Mouse (Mus musculus) adrenal gland, adult 2 months (tissue): ENCODE data around the gene Olfr1181. TPM values are rescaled to one million over a fixed set of nuclear protein-coding genes. Genes with fewer than 3 reads are reported as not detected.
"Not testable (repeated sequence)": the region's sequence is repeated elsewhere in the genome, so short reads cannot be mapped to it uniquely, and the experiment has no call there.

ENCODE experiments used
- DNase-seq: peaks from one replicate; pipeline ENCODE4 v3.0.0; 2021
- long read RNA-seq: library from polyadenylated mRNA; stranded (forward); transcript quantifications from one replicate; pipeline ENCODE4 v2.0.0, GENCODE M21; 2021
- polyA plus RNA-seq: library from polyadenylated mRNA; depleted of rRNA; stranded (reverse); fragments of >200 nt; gene quantifications from 2 replicates; pipeline ENCODE4 v1.2.3, GENCODE M21; 2012; rRNA removed
- total RNA-seq, 2 experiments: library from RNA; stranded (reverse); gene quantifications; 2 replicates each; pipeline ENCODE4 v1.2.3; 2021

Olfr1181 gene
- total RNA-seq (not detected), polyA plus RNA-seq (not detected in 2 replicates)
- long read RNA-seq, result 0 reads

DNA sequence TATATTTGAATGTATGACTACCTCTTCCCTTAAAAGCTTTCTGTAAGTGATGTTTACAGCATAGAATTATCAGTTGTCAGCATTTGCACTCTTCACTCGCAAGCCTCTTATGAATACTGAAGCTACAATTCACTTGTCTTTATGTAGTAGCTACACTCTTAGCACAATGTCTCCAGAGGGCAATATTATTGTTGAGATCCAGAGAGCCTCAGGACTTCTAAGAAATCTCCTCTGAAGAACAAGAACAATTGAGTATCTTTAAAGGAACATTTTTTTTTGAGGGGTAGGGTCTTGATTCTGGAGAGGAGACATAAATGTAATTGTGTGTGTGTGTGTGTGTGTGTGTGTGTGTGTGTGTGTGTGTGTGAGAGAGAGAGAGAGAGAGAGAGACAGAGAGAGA, at the start of gene Olfr1181:
Gene Olfr1181 (minus strand): TSS at position 101 of the 400 bp plus-strand sequence.
- DNase-seq, result no peak

DNA sequence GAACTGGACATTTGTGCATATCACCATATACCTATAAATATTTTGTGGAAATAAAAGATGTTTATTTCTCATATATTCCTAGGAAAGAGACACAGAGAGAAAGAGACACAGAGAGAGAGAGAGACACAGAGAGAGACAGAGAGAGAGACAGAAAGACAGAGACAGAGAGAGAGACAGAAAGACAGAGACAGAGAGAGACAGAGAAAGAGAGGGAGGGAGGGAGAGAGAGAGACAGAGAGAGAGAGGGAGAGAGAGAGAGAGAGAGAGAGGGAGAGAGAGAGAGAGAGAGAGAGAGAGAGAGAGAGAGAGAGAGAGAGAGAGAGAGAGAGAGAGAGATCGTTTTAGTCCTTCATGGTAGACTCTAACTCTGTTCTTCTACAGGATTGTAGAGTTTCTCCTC, 28.6 kb upstream of the Olfr1181 start, which contains the start of gene Olfr1183:
Gene Olfr1183 (plus strand): TSS at position 301 of the 400 bp plus-strand sequence.
- DNase-seq, result not testable (repeated sequence)

DNA sequence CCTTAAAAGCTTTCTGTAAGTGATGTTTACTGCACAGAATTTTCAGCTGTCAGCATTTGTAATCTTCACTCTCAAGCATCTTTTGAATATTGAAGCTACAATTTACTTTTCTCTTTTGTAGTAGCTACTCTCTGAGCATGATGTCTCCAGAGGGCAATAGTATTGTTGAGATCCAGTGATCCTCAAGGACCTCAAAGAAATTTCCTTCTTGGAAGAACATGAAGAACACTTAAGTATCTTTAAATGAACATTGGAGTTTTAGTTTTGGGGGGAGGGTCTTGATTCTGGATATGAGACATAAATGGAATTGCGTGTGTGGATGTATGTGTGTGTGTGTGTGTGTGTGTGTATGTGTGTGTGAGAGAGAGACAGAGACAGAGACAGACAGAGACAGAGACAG, 23.1 kb upstream of the Olfr1181 start, which contains the start of gene Gm13757:
Gene Gm13757 (minus strand): TSS at position 101 of the 400 bp plus-strand sequence.
- DNase-seq, result no peak

DNA sequence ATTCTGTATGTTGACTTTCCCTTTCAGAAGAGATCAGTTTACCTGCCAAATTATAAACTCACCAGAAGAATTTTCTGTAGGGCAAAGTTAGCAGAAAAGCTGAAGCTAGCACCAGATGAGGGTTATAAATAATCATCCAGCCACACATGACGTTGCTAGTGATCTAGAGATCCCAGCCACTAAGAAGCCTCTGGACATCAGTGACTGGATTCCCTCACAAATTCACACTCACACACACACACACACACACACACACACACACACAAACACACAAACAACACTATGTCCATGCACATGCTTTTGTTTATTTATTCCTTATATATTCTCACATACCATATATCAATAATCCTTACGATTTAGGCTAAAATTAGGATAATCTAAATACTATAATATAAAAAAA, 6.9 kb downstream of the Olfr1181 start, which contains the start of gene Olfr1180:
Gene Olfr1180 (minus strand): TSS at position 101 of the 400 bp plus-strand sequence.
- no peak for DNase-seq

DNA sequence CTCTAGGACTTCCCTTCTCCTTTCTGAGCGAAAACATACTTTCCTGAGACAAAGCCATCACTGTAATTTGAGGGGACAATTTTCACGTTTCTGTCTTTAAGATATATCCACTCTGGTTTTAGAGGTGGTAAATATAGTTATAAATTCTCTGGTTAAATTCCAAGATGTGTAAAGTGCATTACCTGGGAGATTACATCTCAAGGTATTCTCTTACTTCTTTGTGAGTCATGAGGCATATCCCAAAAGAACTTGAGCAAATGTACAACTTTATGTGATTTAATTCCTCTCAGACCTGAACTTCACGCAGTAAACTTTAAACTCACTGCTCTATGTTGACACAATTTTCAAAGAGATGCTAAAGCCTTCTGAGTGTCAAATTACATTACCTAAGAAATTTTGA, 19.6 kb downstream of the Olfr1181 start, which contains the start of gene Olfr1179:
Gene Olfr1179 (minus strand): TSS at position 101 of the 400 bp plus-strand sequence.
- no peak for DNase-seq

GRCm38 (mm10) chr2:88386762-88387161, 39.2 kb downstream of the Olfr1181 start, which contains the start of gene Olfr1178:
TSS of gene Olfr1178 (plus strand) at chr2:88387062.
- no peak for DNase-seq

Other genes starting within 250 kb of the Olfr1181 start
- not detected for gene Olfr1168, start 244.3 kb downstream of the Olfr1181 start, total RNA-seq
- gene Olfr1168, start 244.3 kb downstream of the Olfr1181 start, polyA plus RNA-seq, result not detected in 2 replicates
- not detected for gene Olfr1170, start 197.8 kb downstream of the Olfr1181 start, total RNA-seq
- not detected in 2 replicates for gene Olfr1170, start 197.8 kb downstream of the Olfr1181 start, polyA plus RNA-seq
- not detected for gene Olfr1173, start 146.3 kb downstream of the Olfr1181 start, total RNA-seq
- gene Olfr1173, start 146.3 kb downstream of the Olfr1181 start, polyA plus RNA-seq, result not detected in 2 replicates
- not detected for gene Olfr1174-ps, start 111.0 kb downstream of the Olfr1181 start, total RNA-seq
- gene Olfr1174-ps, start 111.0 kb downstream of the Olfr1181 start, polyA plus RNA-seq, result not detected in 2 replicates
- not detected for gene Olfr1175-ps, start 99.0 kb downstream of the Olfr1181 start, total RNA-seq
- not detected in 2 replicates for gene Olfr1175-ps, start 99.0 kb downstream of the Olfr1181 start, polyA plus RNA-seq
- not detected for gene Olfr1176, start 89.5 kb downstream of the Olfr1181 start, total RNA-seq
- not detected in 2 replicates for gene Olfr1176, start 89.5 kb downstream of the Olfr1181 start, polyA plus RNA-seq
- gene Olfr1177-ps, start 79.7 kb downstream of the Olfr1181 start, total RNA-seq, result not detected
- not detected in 2 replicates for gene Olfr1177-ps, start 79.7 kb downstream of the Olfr1181 start, polyA plus RNA-seq
- gene Olfr1178, start 39.1 kb downstream of the Olfr1181 start, total RNA-seq, result not detected
- not detected in 2 replicates for gene Olfr1178, start 39.1 kb downstream of the Olfr1181 start, polyA plus RNA-seq
- gene Olfr1179, start 19.7 kb downstream of the Olfr1181 start, total RNA-seq, result not detected
- not detected in 2 replicates for gene Olfr1179, start 19.7 kb downstream of the Olfr1181 start, polyA plus RNA-seq
- gene Olfr1180, start 7.0 kb downstream of the Olfr1181 start, total RNA-seq, result not detected
- not detected in 2 replicates for gene Olfr1180, start 7.0 kb downstream of the Olfr1181 start, polyA plus RNA-seq
- gene Gm13757, start 23.0 kb upstream of the Olfr1181 start, total RNA-seq, result not detected
- not detected in 2 replicates for gene Gm13757, start 23.0 kb upstream of the Olfr1181 start, polyA plus RNA-seq
- gene Olfr1183, start 28.7 kb upstream of the Olfr1181 start, total RNA-seq, result not detected
- not detected in 2 replicates for gene Olfr1183, start 28.7 kb upstream of the Olfr1181 start, polyA plus RNA-seq
- gene Olfr1184, start 57.4 kb upstream of the Olfr1181 start, total RNA-seq, result not detected
- not detected in 2 replicates for gene Olfr1184, start 57.4 kb upstream of the Olfr1181 start, polyA plus RNA-seq
- gene Olfr1185-ps1, start 67.1 kb upstream of the Olfr1181 start, total RNA-seq, result not detected
- gene Olfr1185-ps1, start 67.1 kb upstream of the Olfr1181 start, polyA plus RNA-seq, result not detected in 2 replicates
- gene Olfr1186, start 92.4 kb upstream of the Olfr1181 start, total RNA-seq, result not detected
- gene Olfr1186, start 92.4 kb upstream of the Olfr1181 start, polyA plus RNA-seq, result not detected in 2 replicates
- gene Olfr1188, start 130.8 kb upstream of the Olfr1181 start, total RNA-seq, result not detected
- not detected in 2 replicates for gene Olfr1188, start 130.8 kb upstream of the Olfr1181 start, polyA plus RNA-seq
- not detected for gene Olfr1189, start 160.3 kb upstream of the Olfr1181 start, total RNA-seq
- gene Olfr1189, start 160.3 kb upstream of the Olfr1181 start, polyA plus RNA-seq, result not detected in 2 replicates
- gene Olfr1191-ps1, start 214.4 kb upstream of the Olfr1181 start, total RNA-seq, result under 1 TPM in 1 of 2 experiments, not detected in 1; 0.06 TPM
- gene Olfr1191-ps1, start 214.4 kb upstream of the Olfr1181 start, polyA plus RNA-seq, result not detected in 2 replicates
- not detected for gene Olfr1192-ps1, start 222.3 kb upstream of the Olfr1181 start, total RNA-seq
- gene Olfr1192-ps1, start 222.3 kb upstream of the Olfr1181 start, polyA plus RNA-seq, result not detected in 2 replicates
- not detected for gene Olfr1193, start 249.5 kb upstream of the Olfr1181 start, total RNA-seq
- not detected in 2 replicates for gene Olfr1193, start 249.5 kb upstream of the Olfr1181 start, polyA plus RNA-seq